Mouse (Mus musculus) myocyte (in vitro differentiated cells): ENCODE results near the gene Herc3. TPM values are rescaled to one million over a fixed set of nuclear protein-coding genes. Genes with fewer than 3 reads are reported as not detected.

Experiments
- H3K27me3 ChIP-seq: one replicate; pipeline ENCODE4 v1.6.1; 2011; ENCODE audit not compliant: control insufficient read depth, insufficient read depth, insufficient read length
- H3K36me3 ChIP-seq: one replicate; pipeline ENCODE4 v1.6.1; 2011; ENCODE audit not compliant: control insufficient read depth, insufficient read depth
- H3K4me2 ChIP-seq: one replicate; pipeline ENCODE4 v1.6.1; 2011; ENCODE audit warnings: low read depth, control low read depth
- H3K4me3 ChIP-seq: one replicate; pipeline ENCODE4 v1.5.1; 2011; ENCODE audit warnings: mild to moderate bottlenecking, control low read depth, moderate library complexity
- H3K79me2 ChIP-seq: one replicate; pipeline ENCODE4 v1.6.1; 2011; ENCODE audit not compliant: control insufficient read depth, insufficient read depth
- H3ac ChIP-seq: one replicate; pipeline ENCODE4 v1.6.1; 2011; ENCODE audit not compliant: control insufficient read depth, insufficient read length
- CEBPB ChIP-seq: IDR thresholded peaks from 2 replicates; pipeline ENCODE4 v1.6.1; 2011; ENCODE audit warnings: mild to moderate bottlenecking, moderate library complexity; ENCODE audit not compliant: poor library complexity, insufficient read depth, severe bottlenecking
- E2F4 ChIP-seq: IDR thresholded peaks from one replicate; pipeline ENCODE4 v1.6.1; 2011; ENCODE audit warnings: mild to moderate bottlenecking, control low read depth, moderate library complexity; ENCODE audit not compliant: insufficient read depth
- MAX ChIP-seq: IDR thresholded peaks from one replicate; pipeline ENCODE4 v1.6.1; 2011; ENCODE audit warnings: low read depth, mild to moderate bottlenecking, control low read depth
- MYOD1 ChIP-seq, 3 experiments: IDR thresholded peaks; one replicate each; pipeline ENCODE4 v1.6.1; 2011; ENCODE audit warnings: control low read depth in 2 of 3, low read depth in 2 of 3, mild to moderate bottlenecking in 2 of 3, moderate library complexity in 1 of 3; ENCODE audit not compliant: insufficient read length in 2 of 3, control insufficient read depth in 1 of 3
- MYOG ChIP-seq, 3 experiments: IDR thresholded peaks; one replicate each; pipeline ENCODE4 v1.6.1; 2011; ENCODE audit warnings: control low read depth in 2 of 3, low read depth in 2 of 3, mild to moderate bottlenecking in 2 of 3; ENCODE audit not compliant: insufficient read length in 2 of 3, control insufficient read depth in 1 of 3, insufficient read depth in 1 of 3
- POLR2A ChIP-seq: IDR thresholded peaks from one replicate; pipeline ENCODE4 v1.6.1; 2011; ENCODE audit warnings: low read depth, mild to moderate bottlenecking, control low read depth, moderate library complexity; ENCODE audit not compliant: insufficient read length
- POLR2AphosphoS2 ChIP-seq: IDR thresholded peaks from one replicate; pipeline ENCODE4 v1.6.1; 2011; ENCODE audit warnings: low read depth, control low read depth; ENCODE audit not compliant: insufficient read length
- REST ChIP-seq: IDR thresholded peaks from one replicate; pipeline ENCODE4 v1.6.1; 2011; ENCODE audit warnings: mild to moderate bottlenecking, control low read depth, moderate library complexity; ENCODE audit not compliant: insufficient read depth, insufficient read length
- SRF ChIP-seq: IDR thresholded peaks from one replicate; pipeline ENCODE4 v1.6.1; 2011; ENCODE audit warnings: low read depth; ENCODE audit not compliant: control insufficient read depth, insufficient read length
- TCF12 ChIP-seq: IDR thresholded peaks from one replicate; pipeline ENCODE4 v1.6.1; 2011; ENCODE audit warnings: mild to moderate bottlenecking, control low read depth; ENCODE audit not compliant: poor library complexity, insufficient read depth, severe bottlenecking
- TCF3 ChIP-seq: IDR thresholded peaks from one replicate; pipeline ENCODE4 v1.6.1; 2011; ENCODE audit warnings: low read depth, control low read depth; ENCODE audit not compliant: insufficient read length
- USF1 ChIP-seq: IDR thresholded peaks from one replicate; pipeline ENCODE4 v1.6.1; 2011; ENCODE audit warnings: low read depth, mild to moderate bottlenecking, control low read depth, moderate library complexity
- polyA plus RNA-seq: library from polyadenylated mRNA; unstranded; fragments of >200 nt; fragmentation: generic; extraction: Trizol; gene quantifications from one replicate; pipeline ENCODE4 v1.2.1, GENCODE M21; 2012; ENCODE audit warnings: missing spikeins

Gene Herc3
- polyA plus RNA-seq, 1 experiment: 4.5 TPM

DNA sequence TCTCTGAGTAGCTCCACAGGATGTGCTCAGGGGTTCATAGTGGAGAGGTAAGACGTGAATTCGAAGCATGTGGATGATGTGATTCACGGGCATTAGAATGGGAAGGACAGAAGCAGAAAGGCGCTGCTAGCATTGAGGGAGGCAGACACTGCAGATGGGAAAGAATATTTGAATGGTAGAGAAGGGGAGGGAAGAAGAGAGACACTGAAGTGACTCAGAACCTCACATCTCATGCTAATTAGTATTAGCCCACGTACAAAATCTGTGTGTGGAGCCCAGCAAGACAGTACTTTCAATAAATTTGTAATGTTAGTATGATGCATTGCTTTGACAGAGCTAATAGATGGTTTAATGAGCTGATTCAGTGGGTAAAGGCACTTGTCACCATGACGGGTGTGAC, 89.5 kb downstream of the Herc3 start:
- H3K36me3 ChIP-seq: no peaks in the 10 kb centered on the region
- no peak overlapping the region for H3K4me3 ChIP-seq
- TF ChIP-seq MYOD1 (IDR thresholded peaks at IDR 0.05; ENCODE audit: control insufficient read depth in 1 of 3, insufficient read length in 2 of 3, low read depth in 2 of 3): no peak
- TF ChIP-seq REST: no peak
- no peak for TF ChIP-seq POLR2A
- TF ChIP-seq MYOG (IDR thresholded peaks at IDR 0.05; ENCODE audit: control insufficient read depth in 1 of 3, insufficient read depth in 1 of 3, insufficient read length in 2 of 3, low read depth in 2 of 3): no peak
- no peak for TF ChIP-seq TCF3
- no peak for TF ChIP-seq USF1
- no peak for TF ChIP-seq CEBPB
- no peak for TF ChIP-seq TCF12
- TF ChIP-seq MAX: no peak
- no peak for TF ChIP-seq SRF
- H3K27me3 ChIP-seq: no peaks in the 10 kb centered on the region
- H3K79me2 ChIP-seq: no peaks in the 10 kb centered on the region
- no peak overlapping the region for H3K4me2 ChIP-seq
- H3ac ChIP-seq: no peak overlapping the region

- Histone ChIP-seq H3ac (no peak overlapping the region), H3K79me2 (no peaks in the 10 kb centered on the region)
Observed at GRCm38 (mm10) chr6:58921623-58922022, 90.4 kb downstream of the Herc3 start.

GRCm38 (mm10) chr6:58922511-58922910, 91.2 kb downstream of the Herc3 start:
- H3ac ChIP-seq: no peak overlapping the region
- no peak overlapping the region for H3K4me3 ChIP-seq
- no peaks in the 10 kb centered on the region for H3K36me3 ChIP-seq
- no peaks in the 10 kb centered on the region for H3K79me2 ChIP-seq
- H3K4me2 ChIP-seq: no peak overlapping the region
- no peaks in the 10 kb centered on the region for H3K27me3 ChIP-seq
- TF ChIP-seq REST (no peak), POLR2AphosphoS2 (no peak), MYOD1 (IDR thresholded peaks at IDR 0.05; ENCODE audit: control insufficient read depth in 1 of 3, insufficient read length in 2 of 3, low read depth in 2 of 3) (no peak), CEBPB (no peak), MYOG (IDR thresholded peaks at IDR 0.05; ENCODE audit: control insufficient read depth in 1 of 3, insufficient read depth in 1 of 3, insufficient read length in 2 of 3, low read depth in 2 of 3) (no peak), POLR2A (no peak), USF1 (no peak), MAX (no peak)

More at GRCm38 (mm10) chr6:58921623-58922022, 90.4 kb downstream of the Herc3 start:
- H3K4me2 ChIP-seq: no peak overlapping the region
- H3K36me3 ChIP-seq: no peaks in the 10 kb centered on the region
- TF ChIP-seq MYOD1 (IDR thresholded peaks at IDR 0.05; ENCODE audit: control insufficient read depth in 1 of 3, insufficient read length in 2 of 3, low read depth in 2 of 3) (no peak), SRF (no peak), CEBPB (no peak), MAX (no peak), POLR2A (no peak), TCF3 (no peak), REST (no peak), POLR2AphosphoS2 (no peak), USF1 (no peak), MYOG (IDR thresholded peaks at IDR 0.05; ENCODE audit: control insufficient read depth in 1 of 3, insufficient read depth in 1 of 3, insufficient read length in 2 of 3, low read depth in 2 of 3) (no peak), E2F4 (no peak)
- no peak overlapping the region for H3K4me3 ChIP-seq
- H3K27me3 ChIP-seq: no peaks in the 10 kb centered on the region

- H3ac ChIP-seq: no peak overlapping the region
- no peaks in the 10 kb centered on the region for H3K27me3 ChIP-seq
- H3K4me3 ChIP-seq: no peak overlapping the region
- H3K4me2 ChIP-seq: no peak overlapping the region
- no peaks in the 10 kb centered on the region for H3K36me3 ChIP-seq
- no peaks in the 10 kb centered on the region for H3K79me2 ChIP-seq
- no peak for TF ChIP-seq TCF12
- TF ChIP-seq E2F4: no peak
- no peak for TF ChIP-seq CEBPB
- TF ChIP-seq MYOD1 (IDR thresholded peaks at IDR 0.05; ENCODE audit: control insufficient read depth in 1 of 3, insufficient read length in 2 of 3, low read depth in 2 of 3): no peak
- TF ChIP-seq REST: no peak
- no peak for TF ChIP-seq SRF
- no peak for TF ChIP-seq USF1
- no peak for TF ChIP-seq TCF3
- no peak for TF ChIP-seq MYOG (IDR thresholded peaks at IDR 0.05; ENCODE audit: control insufficient read depth in 1 of 3, insufficient read depth in 1 of 3, insufficient read length in 2 of 3, low read depth in 2 of 3)
- no peak for TF ChIP-seq POLR2AphosphoS2
- no peak for TF ChIP-seq POLR2A
- no peak for TF ChIP-seq MAX
Observed at GRCm38 (mm10) chr6:58927881-58928280, 96.6 kb downstream of the Herc3 start.
